Mouse (Mus musculus) limb, embryonic 11.5 days (tissue): ENCODE measurements at regions not wholly inside any gene's neighbourhood (a gene's known extent, or its start where the extent isn't known, plus 50 kb on each side); places are given as distances from the start of the nearest gene placed in this dataset.
"Not testable (repeated sequence)": the region's sequence is repeated elsewhere in the genome, so short reads cannot be mapped to it uniquely, and the experiment has no call there.

Experiments used
- ATAC-seq: fragments of 200-750 bp; cut with Nextera tagmentation; 2 replicates; pipeline ENCODE4 v1.8.0; 2017; ENCODE audit warnings: low read depth; ENCODE audit not compliant: insufficient number of reproducible peaks, low FRiP score, low TSS enrichment
- DNase-seq: peaks from one replicate; pipeline ENCODE4 v3.0.0-alpha.2; 2015; ENCODE audit warnings: low spot score
- H3K27ac ChIP-seq: fragments of 300-500 bp; sonication (generic); replicated peaks from 2 replicates; pipeline ENCODE4 v1.5.1; 2014; ENCODE audit warnings: low read depth, mild to moderate bottlenecking, low read length
- H3K27me3 ChIP-seq: fragments of 300-500 bp; sonication (generic); 2 replicates; pipeline ENCODE4 v1.6.1; 2014; ENCODE audit warnings: mild to moderate bottlenecking, low read length, mixed read lengths; ENCODE audit not compliant: control insufficient read depth, insufficient read depth
- H3K36me3 ChIP-seq: fragments of 300-500 bp; sonication (generic); 2 replicates; pipeline ENCODE4 v1.6.1; 2014; ENCODE audit warnings: mild to moderate bottlenecking, low read length, moderate library complexity, mixed read lengths; ENCODE audit not compliant: control insufficient read depth, insufficient read depth
- H3K4me1 ChIP-seq: fragments of 300-500 bp; sonication (generic); 2 replicates; pipeline ENCODE4 v1.6.1; 2014; ENCODE audit warnings: low read length, mixed read lengths; ENCODE audit not compliant: control insufficient read depth, insufficient read depth
- H3K4me2 ChIP-seq: fragments of 300-500 bp; sonication (generic); 2 replicates; pipeline ENCODE4 v1.6.1; 2014; ENCODE audit warnings: low read depth, mild to moderate bottlenecking, moderate library complexity; ENCODE audit not compliant: severe bottlenecking
- H3K4me3 ChIP-seq: fragments of 300-500 bp; sonication (generic); 2 replicates; pipeline ENCODE4 v1.5.1; 2014; ENCODE audit warnings: low read depth, low read length
- H3K9ac ChIP-seq: fragments of 300-500 bp; sonication (generic); 2 replicates; pipeline ENCODE4 v1.6.1; 2014; ENCODE audit warnings: mild to moderate bottlenecking, low read length
- H3K9me3 ChIP-seq: fragments of 300-500 bp; sonication (generic); 2 replicates; pipeline ENCODE4 v1.6.1; 2016; ENCODE audit warnings: low read length; ENCODE audit not compliant: control insufficient read depth
- WGBS: fragments of 180-500 bp; shearing (Covaris S2); extraction: QIAGEN DNeasy Blood & Tissue Kit; methylation state at CpG from one replicate; pipeline ENCODE4 v1.1.7; 2014; 5-methylcytosine and 5-hydroxymethylcytosine counted together

DNA sequence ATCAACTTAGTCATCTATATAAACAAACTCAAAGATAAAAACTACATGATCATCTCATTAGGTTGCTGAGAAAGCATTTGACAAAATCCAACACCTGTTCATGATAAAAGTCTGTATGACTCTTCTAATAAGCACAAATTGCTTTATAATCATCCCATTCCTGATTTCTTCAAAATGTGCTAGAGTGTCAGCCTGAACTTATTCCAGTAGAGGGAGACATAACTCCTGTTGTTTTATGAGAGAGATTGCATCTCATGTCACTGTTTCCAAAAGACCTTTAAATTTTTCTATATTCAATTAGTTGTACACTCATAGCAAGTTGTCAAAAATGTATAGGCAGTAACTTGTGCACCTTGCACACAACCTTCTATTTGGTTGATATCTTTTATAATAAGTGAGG is 96.0 kb upstream of the Tacstd2 start:
- ATAC-seq: no peak
- no peaks in the 10 kb centered on the region for H3K4me1 ChIP-seq
- no peak overlapping the region for H3K4me2 ChIP-seq
- no peak overlapping the region for H3K27ac ChIP-seq
- DNase-seq: no peak
- no peak overlapping the region for H3K9ac ChIP-seq
- H3K36me3 ChIP-seq: no peaks in the 10 kb centered on the region
- H3K27me3 ChIP-seq: no peaks in the 10 kb centered on the region
- H3K4me3 ChIP-seq: no peak overlapping the region
- no peaks in the 10 kb centered on the region for H3K9me3 ChIP-seq

DNA sequence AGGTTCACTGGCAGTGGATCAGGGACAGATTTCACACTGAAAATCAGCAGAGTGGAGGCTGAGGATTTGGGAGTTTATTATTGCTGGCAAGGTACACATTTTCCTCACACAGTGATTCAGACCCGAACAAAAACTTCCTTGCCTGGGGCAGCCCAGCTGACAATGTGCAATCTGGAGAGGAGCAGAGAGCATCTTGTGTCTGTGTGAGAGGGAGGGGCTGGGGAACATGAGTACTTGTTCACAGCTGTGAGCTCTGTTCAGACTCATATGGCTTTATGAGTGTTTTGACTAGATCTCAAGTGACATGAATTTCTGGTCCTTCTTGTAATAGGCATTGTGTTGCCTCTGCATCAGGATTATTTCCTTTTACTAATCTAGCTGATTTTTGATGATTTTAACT is 74.8 kb upstream of the Tacstd2 start:
- ATAC-seq (no peak), DNase-seq (no peak)
- no peak overlapping the region for H3K4me2 ChIP-seq
- no peaks in the 10 kb centered on the region for H3K4me1 ChIP-seq
- H3K9ac ChIP-seq: no peak overlapping the region
- no peak overlapping the region for H3K27ac ChIP-seq
- H3K9me3 ChIP-seq: no peaks in the 10 kb centered on the region
- H3K4me3 ChIP-seq: no peak overlapping the region
- 73% methylated on average over 1 of the region's 1 CpGs for WGBS
- no peaks in the 10 kb centered on the region for H3K36me3 ChIP-seq
- no peaks in the 10 kb centered on the region for H3K27me3 ChIP-seq

DNA sequence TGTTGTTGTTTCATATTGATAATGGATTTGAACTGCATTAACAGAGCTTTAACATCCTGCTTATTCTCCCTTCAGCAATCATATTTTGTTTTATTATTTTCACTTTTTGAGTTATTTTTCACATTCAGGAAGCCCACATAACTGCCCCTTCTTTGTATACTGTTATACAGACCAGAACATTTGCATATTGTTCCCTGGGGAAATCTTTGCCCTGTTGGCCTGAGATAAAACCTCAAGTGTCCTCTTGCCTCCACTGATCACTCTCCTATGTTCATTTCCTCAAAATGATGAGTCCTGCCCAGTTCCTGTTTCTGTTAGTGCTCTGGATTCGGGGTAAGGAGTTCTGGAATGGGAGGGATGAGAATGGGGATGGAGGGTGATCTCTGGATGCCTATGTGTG is 73.9 kb upstream of the Tacstd2 start:
- H3K4me2 ChIP-seq, H3K27ac ChIP-seq, H3K9me3 ChIP-seq, DNase-seq, ATAC-seq, H3K9ac ChIP-seq, H3K4me1 ChIP-seq, H3K27me3 ChIP-seq, H3K4me3 ChIP-seq, H3K36me3 ChIP-seq: not testable (repeated sequence)
- WGBS: 59% methylated on average over 1 of the region's 1 CpGs
